Mouse (Mus musculus) activated CD4-positive, CD25-positive, alpha-beta regulatory T cell, adult 4 months (primary cell): Measurements from ENCODE around the gene Pdlim5. TPM values are rescaled to one million over a fixed set of nuclear protein-coding genes. Genes with fewer than 3 reads are reported as not detected.
"Not testable (repeated sequence)": the region's sequence is repeated elsewhere in the genome, so short reads cannot be mapped to it uniquely, and the experiment has no call there.

Experiments
- ATAC-seq: one replicate; pipeline ENCODE4 v1.8.0; 2017
- polyA plus RNA-seq, 2 experiments: library from polyadenylated mRNA; unstranded; fragments of 100-300 nt; shearing (Covaris generic); gene quantifications; one replicate each; pipeline ENCODE4 v1.2.1; 2017

Pdlim5 gene
- polyA plus RNA-seq, 2 experiments from 2014 or later: 21.1 to 26.6 TPM

- no peak for ATAC-seq
These were observed 139.1 kb downstream of the Pdlim5 start for GRCm38 (mm10) chr3:142256371-142256770.

- ATAC-seq: no peak
These were observed 143.4 kb downstream of the Pdlim5 start for GRCm38 (mm10) chr3:142252086-142252485.

GRCm38 (mm10) chr3:142249458-142249857, 146.0 kb downstream of the Pdlim5 start:
- ATAC-seq: peak; percentile 70

- ATAC-seq: peak; percentile 83
These were observed 152.2 kb downstream of the Pdlim5 start for GRCm38 (mm10) chr3:142243263-142243662.

GRCm38 (mm10) chr3:142239298-142239697, 156.2 kb downstream of the Pdlim5 start:
- no peak for ATAC-seq

- ATAC-seq: no peak
These were observed 157.0 kb downstream of the Pdlim5 start for GRCm38 (mm10) chr3:142238260-142239046.

- no peak for ATAC-seq
These were observed 157.9 kb downstream of the Pdlim5 start for GRCm38 (mm10) chr3:142237621-142238020.

- no peak for ATAC-seq
These were observed 161.7 kb downstream of the Pdlim5 start for GRCm38 (mm10) chr3:142233606-142234465.

GRCm38 (mm10) chr3:142228665-142229064, 166.8 kb downstream of the Pdlim5 start:
- ATAC-seq: no peak

- no peak for ATAC-seq
These were observed 172.9 kb downstream of the Pdlim5 start for GRCm38 (mm10) chr3:142222471-142223103.

- no peak for ATAC-seq
These were observed 175.6 kb downstream of the Pdlim5 start for GRCm38 (mm10) chr3:142219910-142220309.

- no peak for ATAC-seq
These were observed 182.7 kb downstream of the Pdlim5 start for GRCm38 (mm10) chr3:142212821-142213220.

- ATAC-seq: no peak
These were observed 183.3 kb downstream of the Pdlim5 start for GRCm38 (mm10) chr3:142212186-142212585.

GRCm38 (mm10) chr3:142209981-142210380, 185.5 kb downstream of the Pdlim5 start:
- ATAC-seq: no peak

GRCm38 (mm10) chr3:142209057-142209456, 186.4 kb downstream of the Pdlim5 start:
- ATAC-seq: no peak

- no peak for ATAC-seq
These were observed 188.0 kb downstream of the Pdlim5 start for GRCm38 (mm10) chr3:142207488-142207887.

- ATAC-seq: no peak
These were observed 189.2 kb downstream of the Pdlim5 start for GRCm38 (mm10) chr3:142206316-142206715.

- no peak for ATAC-seq
These were observed 199.4 kb downstream of the Pdlim5 start for GRCm38 (mm10) chr3:142196142-142196541.

GRCm38 (mm10) chr3:142191627-142192026, 203.9 kb downstream of the Pdlim5 start:
- ATAC-seq: not testable (repeated sequence)
